Mouse (Mus musculus): ENCODE measurements around the gene Wfdc17. TPM values are rescaled to one million over a fixed set of nuclear protein-coding genes. Genes with fewer than 3 reads are reported as not detected.

Wfdc17 gene
- polyA plus RNA-seq (2012; rRNA removed) = 2.6 and 4.4 TPM in 2 replicates

- no peak within 1 kb of the TSS for H3K4me3 ChIP-seq (ENCODE audit: insufficient read depth, low read depth, low read length)
- H3K27ac ChIP-seq (ENCODE audit: insufficient read depth, low read depth, low read length) = no peak within 1 kb of the TSS
- DNase-seq = no peak
- no peaks in the 10 kb centered on the region for H3K4me1 ChIP-seq (ENCODE audit: control insufficient read depth, insufficient read depth, low read length)
- H3K27me3 ChIP-seq (replicated peaks; ENCODE audit: control insufficient read depth, insufficient read depth, low read length) = no peaks in the 10 kb centered on the region; the same call in 1 of the 2 replicates
- TF ChIP-seq POLR2A (IDR thresholded peaks at IDR 0.05; ENCODE audit: low read depth, low read length) (no peak), CTCF (conservative IDR thresholded peaks at IDR 0.05; ENCODE audit: insufficient read depth, insufficient read length, low read depth, low read length) (no peak)
- no peaks in the 10 kb centered on the region for H3K36me3 ChIP-seq (ENCODE audit: control insufficient read depth, insufficient read depth, low read length)
- 5% methylated on average over 1 of the region's 1 CpGs for WGBS
Observed at GRCm38 (mm10) chr11:83703705-83704104, at the start of gene Wfdc17. Gene Wfdc17, plus strand, starts transcription at chr11:83703991.

- no peaks in the 10 kb centered on the region for H3K27me3 ChIP-seq (replicated peaks; ENCODE audit: control insufficient read depth, insufficient read depth, low read length)
- H3K4me3 ChIP-seq (ENCODE audit: insufficient read depth, low read depth, low read length) = no peak overlapping the region
- TF ChIP-seq POLR2A (IDR thresholded peaks at IDR 0.05; ENCODE audit: low read depth, low read length) (no peak), CTCF (conservative IDR thresholded peaks at IDR 0.05; ENCODE audit: insufficient read depth, insufficient read length, low read depth, low read length) (no peak)
- no peaks in the 10 kb centered on the region for H3K4me1 ChIP-seq (ENCODE audit: control insufficient read depth, insufficient read depth, low read length)
- no peak overlapping the region for H3K27ac ChIP-seq (ENCODE audit: insufficient read depth, low read depth, low read length)
- no peaks in the 10 kb centered on the region for H3K36me3 ChIP-seq (ENCODE audit: control insufficient read depth, insufficient read depth, low read length)
- WGBS = 90% methylated on average over 8 of the region's 8 CpGs
- DNase-seq = no peak
Observed at GRCm38 (mm10) chr11:83654606-83655005, 49.2 kb upstream of the Wfdc17 start.

DNA sequence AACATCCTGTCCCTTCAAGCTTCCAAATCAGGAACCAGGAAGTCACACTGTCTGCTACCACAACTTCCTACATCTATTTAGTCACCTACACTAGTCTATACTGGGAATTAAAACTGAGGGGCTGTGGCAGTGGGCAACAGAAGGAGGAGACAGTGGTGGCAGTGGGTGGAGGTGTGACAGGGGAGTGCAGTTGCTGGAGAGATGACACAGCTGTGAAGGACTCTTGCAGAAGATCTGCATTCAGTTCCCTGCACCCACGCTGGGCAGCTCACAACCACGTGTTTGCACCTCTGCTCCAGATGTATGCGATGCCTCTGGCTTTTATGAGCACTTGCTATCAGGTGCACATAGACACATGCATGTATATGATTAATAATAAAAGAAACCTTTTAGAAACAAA, 46.3 kb upstream of the Wfdc17 start:
- DNase-seq = no peak
- no peaks in the 10 kb centered on the region for H3K27me3 ChIP-seq (replicated peaks; ENCODE audit: control insufficient read depth, insufficient read depth, low read length)
- no peaks in the 10 kb centered on the region for H3K36me3 ChIP-seq (ENCODE audit: control insufficient read depth, insufficient read depth, low read length)
- no peak overlapping the region for H3K4me3 ChIP-seq (ENCODE audit: insufficient read depth, low read depth, low read length)
- no peaks in the 10 kb centered on the region for H3K4me1 ChIP-seq (ENCODE audit: control insufficient read depth, insufficient read depth, low read length)
- WGBS = 88% methylated on average over 3 of the region's 3 CpGs
- H3K27ac ChIP-seq (ENCODE audit: insufficient read depth, low read depth, low read length) = no peak overlapping the region
- TF ChIP-seq POLR2A (IDR thresholded peaks at IDR 0.05; ENCODE audit: low read depth, low read length) (no peak), CTCF (conservative IDR thresholded peaks at IDR 0.05; ENCODE audit: insufficient read depth, insufficient read length, low read depth, low read length) (no peak)

- no peak overlapping the region for H3K4me3 ChIP-seq (ENCODE audit: insufficient read depth, low read depth, low read length)
- no peak overlapping the region for H3K27ac ChIP-seq (ENCODE audit: insufficient read depth, low read depth, low read length)
- DNase-seq = peak; percentile 12
- WGBS = 48% methylated on average over 6 of the region's 6 CpGs
- H3K36me3 ChIP-seq (ENCODE audit: control insufficient read depth, insufficient read depth, low read length) = no peaks in the 10 kb centered on the region
- no peaks in the 10 kb centered on the region for H3K27me3 ChIP-seq (replicated peaks; ENCODE audit: control insufficient read depth, insufficient read depth, low read length)
- no peaks in the 10 kb centered on the region for H3K4me1 ChIP-seq (ENCODE audit: control insufficient read depth, insufficient read depth, low read length)
- TF ChIP-seq CTCF (conservative IDR thresholded peaks at IDR 0.05; ENCODE audit: insufficient read depth, insufficient read length, low read depth, low read length) (no peak), POLR2A (IDR thresholded peaks at IDR 0.05; ENCODE audit: low read depth, low read length) (no peak)
Observed at GRCm38 (mm10) chr11:83658797-83659196, 45.0 kb upstream of the Wfdc17 start.

- Histone ChIP-seq H3K27me3 (replicated peaks; ENCODE audit: control insufficient read depth, insufficient read depth, low read length) (no peaks in the 10 kb centered on the region), H3K4me3 (ENCODE audit: insufficient read depth, low read depth, low read length) (no peak within 1 kb of the TSS), H3K27ac (ENCODE audit: insufficient read depth, low read depth, low read length) (no peak within 1 kb of the TSS), H3K4me1 (ENCODE audit: control insufficient read depth, insufficient read depth, low read length) (no peaks in the 10 kb centered on the region), H3K36me3 (ENCODE audit: control insufficient read depth, insufficient read depth, low read length) (no peaks in the 10 kb centered on the region)
- WGBS = 83% methylated on average over 6 of the region's 6 CpGs
- no peak for TF ChIP-seq POLR2A (IDR thresholded peaks at IDR 0.05; ENCODE audit: low read depth, low read length)
- TF ChIP-seq CTCF (conservative IDR thresholded peaks at IDR 0.05; ENCODE audit: insufficient read depth, insufficient read length, low read depth, low read length) = no peak
- DNase-seq = no peak
Observed at GRCm38 (mm10) chr11:83662204-83662603, 41.6 kb upstream of the Wfdc17 start, which contains the start of gene Ccl4. Gene Ccl4, plus strand, starts transcription at chr11:83662584.

DNA sequence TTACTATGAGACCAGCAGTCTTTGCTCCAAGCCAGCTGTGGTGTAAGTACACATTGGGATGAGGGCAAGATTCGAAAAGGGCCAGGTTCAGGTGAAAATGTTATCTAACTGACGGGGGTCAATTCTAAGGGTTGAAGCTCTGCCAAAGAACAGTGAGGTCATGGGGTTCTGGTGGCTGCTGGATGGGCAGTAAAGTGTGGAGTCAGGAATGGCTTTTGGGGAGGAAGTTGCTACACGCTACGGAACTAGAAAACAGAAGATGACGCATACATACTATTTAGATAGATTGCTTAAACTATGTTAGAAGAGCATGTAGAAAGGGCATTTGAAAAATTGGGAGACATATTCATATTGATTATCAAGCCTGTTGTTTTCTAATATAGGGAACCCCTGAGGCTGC, 40.3 kb upstream of the Wfdc17 start:
- Histone ChIP-seq H3K36me3 (ENCODE audit: control insufficient read depth, insufficient read depth, low read length) (no peaks in the 10 kb centered on the region), H3K4me1 (ENCODE audit: control insufficient read depth, insufficient read depth, low read length) (no peaks in the 10 kb centered on the region), H3K27ac (ENCODE audit: insufficient read depth, low read depth, low read length) (no peak overlapping the region), H3K4me3 (ENCODE audit: insufficient read depth, low read depth, low read length) (no peak overlapping the region), H3K27me3 (replicated peaks; ENCODE audit: control insufficient read depth, insufficient read depth, low read length) (no peaks in the 10 kb centered on the region)
- DNase-seq = no peak
- 60% methylated on average over 5 of the region's 5 CpGs for WGBS
- TF ChIP-seq CTCF (conservative IDR thresholded peaks at IDR 0.05; ENCODE audit: insufficient read depth, insufficient read length, low read depth, low read length) = no peak
- no peak for TF ChIP-seq POLR2A (IDR thresholded peaks at IDR 0.05; ENCODE audit: low read depth, low read length)

GRCm38 (mm10) chr11:83671743-83672142, 32.0 kb upstream of the Wfdc17 start:
- TF ChIP-seq POLR2A (IDR thresholded peaks at IDR 0.05; ENCODE audit: low read depth, low read length) (no peak), CTCF (conservative IDR thresholded peaks at IDR 0.05; ENCODE audit: insufficient read depth, insufficient read length, low read depth, low read length) (no peak)
- Histone ChIP-seq H3K4me1 (ENCODE audit: control insufficient read depth, insufficient read depth, low read length) (no peaks in the 10 kb centered on the region), H3K27ac (ENCODE audit: insufficient read depth, low read depth, low read length) (no peak overlapping the region), H3K36me3 (ENCODE audit: control insufficient read depth, insufficient read depth, low read length) (no peaks in the 10 kb centered on the region), H3K4me3 (ENCODE audit: insufficient read depth, low read depth, low read length) (no peak overlapping the region), H3K27me3 (replicated peaks; ENCODE audit: control insufficient read depth, insufficient read depth, low read length) (no peaks in the 10 kb centered on the region)
- DNase-seq = no peak
